Mouse (Mus musculus): ENCODE measurements around the gene Ap1m1.

- no peak for TF ChIP-seq CTCF (IDR thresholded peaks at IDR 0.05; ENCODE audit: extremely low read depth, insufficient read depth, insufficient read length, insufficient replicate concordance)
- no peak for TF ChIP-seq POLR2A (IDR thresholded peaks at IDR 0.05; ENCODE audit: low read depth, low read length)
Measured at GRCm38 (mm10) chr8:72242226-72242625, 2.4 kb downstream of the Ap1m1 start.

Measured in spleen, adult 2 months (tissue).